Mouse (Mus musculus) small intestine, adult 2 months (tissue): ENCODE results near the gene Hmga1b.
A peak's percentile ranks its signal among the peaks of the same experiment; 100 is the strongest.

Experiments used
- CTCF ChIP-seq: fragments of 200-500 bp; IDR thresholded peaks from 2 replicates; pipeline ENCODE4 v1.5.1; 2012; ENCODE audit warnings: low read depth, mild to moderate bottlenecking, control low read depth, inconsistent platforms, low read length, moderate library complexity, mixed read lengths; ENCODE audit not compliant: insufficient replicate concordance, insufficient read length; ENCODE audit errors: extremely low read depth
- POLR2A ChIP-seq: fragments of 200-500 bp; IDR thresholded peaks from 2 replicates; pipeline ENCODE4 v1.6.1; 2012; ENCODE audit warnings: low read depth, mild to moderate bottlenecking, control low read depth, inconsistent platforms, low read length, moderate library complexity

DNA sequence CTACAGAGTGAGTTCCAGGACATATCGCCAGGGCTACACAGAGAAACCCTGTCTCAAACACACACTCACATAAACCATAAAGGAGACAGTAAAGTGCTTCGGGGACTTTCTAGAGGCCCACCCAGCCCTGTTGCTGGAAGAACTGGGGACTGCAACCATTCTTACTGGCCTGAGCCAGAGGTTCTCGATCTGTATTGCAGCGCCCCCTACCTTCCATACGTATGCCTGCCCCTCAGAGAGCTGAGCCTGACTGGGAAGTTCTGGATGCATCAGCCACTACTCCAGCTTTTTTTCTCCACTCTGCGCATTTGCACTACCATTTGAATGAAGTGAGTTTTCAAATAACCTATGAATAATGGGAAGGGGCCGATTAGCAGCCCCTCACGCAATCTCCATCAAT, 13.2 kb upstream of the Hmga1b start:
- peak; percentile 43; the same call in 1 of the 2 replicates for TF ChIP-seq CTCF
- no peak for TF ChIP-seq POLR2A
